Mouse (Mus musculus): ENCODE data around the gene Ago3.

Gene Ago3

DNA sequence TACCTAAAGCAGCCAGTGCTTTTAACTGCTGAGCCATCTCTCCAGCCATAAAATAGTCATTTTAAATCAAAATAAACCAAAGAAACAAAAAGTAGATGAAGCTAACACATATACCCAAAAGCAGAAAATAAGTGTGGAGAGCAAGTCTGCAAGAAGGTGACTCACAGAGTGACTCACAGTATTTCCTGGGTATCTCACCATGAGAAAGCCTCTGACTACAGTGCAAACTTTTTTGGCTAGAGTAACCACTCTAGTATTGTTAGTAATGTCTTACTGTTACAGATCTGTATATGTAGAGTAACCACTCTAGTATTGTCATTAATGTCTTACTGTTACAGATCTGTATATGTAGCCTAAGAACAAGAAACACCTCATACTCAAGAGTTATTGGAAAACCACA is 13.6 kb downstream of the Ago3 start:
- DNase-seq (ENCODE audit: low read depth): no peak

- no peak for DNase-seq (ENCODE audit: low read depth)
Observed at GRCm38 (mm10) chr4:126412526-126412925, 16.8 kb downstream of the Ago3 start.

DNA sequence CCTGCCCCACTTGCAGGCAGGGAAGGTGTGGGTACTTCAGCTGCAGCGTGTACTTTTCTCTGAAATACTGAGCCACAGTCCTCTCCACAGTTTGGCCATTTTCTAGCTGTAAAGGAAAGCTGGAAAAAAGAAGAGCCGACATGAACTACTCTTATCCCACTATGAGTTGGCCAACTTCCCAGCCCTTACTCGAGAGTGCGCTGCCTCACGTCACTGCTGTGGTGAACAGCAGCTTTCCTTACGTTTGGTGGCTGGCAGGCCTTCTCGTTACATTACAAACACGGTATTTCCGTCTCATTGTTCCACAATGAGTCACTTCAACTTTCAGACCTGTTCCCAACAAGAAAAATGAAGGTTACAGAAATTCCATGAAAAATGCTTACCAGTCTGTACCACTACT is 57.9 kb downstream of the Ago3 start:
- DNase-seq (ENCODE audit: low read depth): no peak

- DNase-seq (ENCODE audit: low read depth): no peak
Observed at GRCm38 (mm10) chr4:126360069-126360468, 69.3 kb downstream of the Ago3 start.

GRCm38 (mm10) chr4:126343451-126343850 is 85.9 kb downstream of the Ago3 start:
- no peak for DNase-seq (ENCODE audit: low read depth)

GRCm38 (mm10) chr4:126339461-126339860 is 89.9 kb downstream of the Ago3 start:
- DNase-seq (ENCODE audit: low read depth): no peak

GRCm38 (mm10) chr4:126332358-126332757 is 97.0 kb downstream of the Ago3 start:
- DNase-seq (ENCODE audit: low read depth): peak; percentile 63

GRCm38 (mm10) chr4:126331751-126332150 is 97.6 kb downstream of the Ago3 start:
- no peak for DNase-seq (ENCODE audit: low read depth)

- DNase-seq (ENCODE audit: low read depth): no peak
Observed at GRCm38 (mm10) chr4:126330295-126330694, 99.1 kb downstream of the Ago3 start.

DNA sequence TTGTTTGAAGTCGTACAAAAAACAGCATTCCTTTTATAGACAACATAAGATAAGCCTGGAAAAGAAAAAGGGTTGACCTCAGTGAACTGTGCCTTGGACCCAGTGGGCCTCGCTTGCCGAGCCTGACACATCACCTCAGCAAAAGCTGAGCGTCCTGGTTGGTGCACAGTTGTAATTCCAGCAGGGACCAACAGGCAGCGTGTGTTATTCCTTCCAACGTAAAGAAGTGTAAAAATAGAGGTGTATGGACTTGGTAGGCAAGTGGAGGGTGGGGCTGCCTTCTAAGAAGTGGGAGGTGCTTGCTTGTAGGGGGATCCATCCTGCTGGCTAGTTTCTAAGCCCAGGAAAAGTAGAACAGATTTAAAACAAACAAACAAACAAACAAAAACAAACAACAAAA is 103.3 kb downstream of the Ago3 start:
- no peak for DNase-seq (ENCODE audit: low read depth)

- no peak for DNase-seq (ENCODE audit: low read depth)
Observed at GRCm38 (mm10) chr4:126325281-126325861, 104.0 kb downstream of the Ago3 start, which contains the start of gene Tekt2. TSS of gene Tekt2 (minus strand) at chr4:126325688.

DNA sequence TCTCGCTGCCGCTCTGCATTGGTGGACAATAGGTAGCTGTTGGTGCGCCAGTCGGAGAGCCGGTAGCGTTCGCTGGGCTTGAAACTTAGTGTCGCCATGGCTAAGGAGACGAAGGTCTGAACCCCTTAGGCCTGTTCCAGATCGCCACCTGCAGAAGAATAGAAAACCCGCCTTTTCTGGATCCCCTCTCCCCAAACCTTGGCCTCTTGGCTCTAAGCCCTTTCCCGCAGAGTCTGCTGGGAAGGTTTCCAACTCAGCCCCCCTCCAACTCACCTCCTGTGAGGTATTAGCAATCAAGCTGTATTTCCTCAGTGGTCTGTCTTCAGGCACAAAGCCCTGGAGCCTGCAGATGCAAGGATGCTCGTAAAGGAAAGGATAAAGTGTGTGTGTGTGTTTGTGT is 104.5 kb downstream of the Ago3 start:
- no peak for DNase-seq (ENCODE audit: low read depth)

- DNase-seq (ENCODE audit: low read depth): no peak
Observed at GRCm38 (mm10) chr4:126322646-126323045, 106.7 kb downstream of the Ago3 start.

GRCm38 (mm10) chr4:126321854-126322511 is 107.4 kb downstream of the Ago3 start:
- no peak for DNase-seq (ENCODE audit: low read depth)

- DNase-seq (ENCODE audit: low read depth): peak; percentile 99
Observed at GRCm38 (mm10) chr4:126321111-126321853, 108.1 kb downstream of the Ago3 start, which contains the start of gene Adprhl2. TSS of gene Adprhl2 (minus strand) at chr4:126321703.

GRCm38 (mm10) chr4:126319806-126320205 is 109.5 kb downstream of the Ago3 start:
- DNase-seq (ENCODE audit: low read depth): no peak

GRCm38 (mm10) chr4:126316443-126317040 is 112.8 kb downstream of the Ago3 start:
- DNase-seq (ENCODE audit: low read depth): no peak

GRCm38 (mm10) chr4:126315931-126316330 is 113.4 kb downstream of the Ago3 start:
- DNase-seq (ENCODE audit: low read depth): no peak

- DNase-seq (ENCODE audit: low read depth): no peak
Observed at GRCm38 (mm10) chr4:126314393-126314792, 115.0 kb downstream of the Ago3 start.

DNA sequence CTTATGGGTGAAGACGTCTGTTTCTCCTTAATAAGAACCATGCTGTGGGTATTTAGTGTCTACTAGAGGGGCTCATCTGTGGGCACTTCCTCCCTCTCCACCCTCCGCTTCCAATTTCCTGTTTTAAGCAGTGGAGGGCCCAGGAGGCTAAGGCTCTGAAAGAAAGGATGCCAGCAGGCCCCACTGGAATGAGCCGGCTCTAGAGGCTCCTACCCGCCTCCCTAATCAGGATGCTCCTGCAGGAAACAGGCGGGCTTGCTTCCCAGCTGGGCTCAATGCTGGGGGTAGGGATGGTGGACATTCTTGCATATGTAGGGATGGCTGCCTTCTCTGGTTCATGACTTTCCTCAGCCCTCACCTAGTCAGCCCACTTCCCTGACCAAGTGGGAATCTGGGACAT is 116.2 kb downstream of the Ago3 start:
- DNase-seq (ENCODE audit: low read depth): no peak

- DNase-seq (ENCODE audit: low read depth): no peak
Observed at GRCm38 (mm10) chr4:126311566-126312200, 117.7 kb downstream of the Ago3 start.

DNA sequence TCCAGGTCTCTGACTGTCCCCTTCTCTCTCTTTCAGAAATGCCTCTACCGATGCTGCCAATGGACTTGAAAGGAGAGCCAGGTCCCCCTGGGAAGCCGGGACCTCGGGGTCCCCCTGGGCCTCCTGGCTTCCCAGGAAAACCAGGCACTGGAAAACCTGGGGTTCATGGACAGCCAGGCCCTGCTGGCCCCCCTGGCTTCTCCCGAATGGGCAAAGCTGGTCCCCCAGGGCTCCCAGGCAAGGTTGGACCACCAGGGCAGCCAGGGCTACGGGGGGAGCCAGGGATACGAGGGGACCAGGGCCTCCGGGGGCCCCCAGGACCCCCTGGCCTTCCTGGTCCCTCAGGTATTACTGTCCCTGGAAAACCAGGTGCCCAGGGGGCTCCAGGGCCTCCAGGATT is 119.0 kb downstream of the Ago3 start:
- no peak for DNase-seq (ENCODE audit: low read depth)
